Mouse (Mus musculus): ENCODE data around the gene Chchd3. TPM values are rescaled to one million over a fixed set of nuclear protein-coding genes. Genes with fewer than 3 reads are reported as not detected.
A peak's percentile ranks its signal among the peaks of the same experiment; 100 is the strongest.

Chchd3 gene
- polyA plus RNA-seq (2012; fragmentation: generic; extraction: Trizol): 123 TPM

DNA sequence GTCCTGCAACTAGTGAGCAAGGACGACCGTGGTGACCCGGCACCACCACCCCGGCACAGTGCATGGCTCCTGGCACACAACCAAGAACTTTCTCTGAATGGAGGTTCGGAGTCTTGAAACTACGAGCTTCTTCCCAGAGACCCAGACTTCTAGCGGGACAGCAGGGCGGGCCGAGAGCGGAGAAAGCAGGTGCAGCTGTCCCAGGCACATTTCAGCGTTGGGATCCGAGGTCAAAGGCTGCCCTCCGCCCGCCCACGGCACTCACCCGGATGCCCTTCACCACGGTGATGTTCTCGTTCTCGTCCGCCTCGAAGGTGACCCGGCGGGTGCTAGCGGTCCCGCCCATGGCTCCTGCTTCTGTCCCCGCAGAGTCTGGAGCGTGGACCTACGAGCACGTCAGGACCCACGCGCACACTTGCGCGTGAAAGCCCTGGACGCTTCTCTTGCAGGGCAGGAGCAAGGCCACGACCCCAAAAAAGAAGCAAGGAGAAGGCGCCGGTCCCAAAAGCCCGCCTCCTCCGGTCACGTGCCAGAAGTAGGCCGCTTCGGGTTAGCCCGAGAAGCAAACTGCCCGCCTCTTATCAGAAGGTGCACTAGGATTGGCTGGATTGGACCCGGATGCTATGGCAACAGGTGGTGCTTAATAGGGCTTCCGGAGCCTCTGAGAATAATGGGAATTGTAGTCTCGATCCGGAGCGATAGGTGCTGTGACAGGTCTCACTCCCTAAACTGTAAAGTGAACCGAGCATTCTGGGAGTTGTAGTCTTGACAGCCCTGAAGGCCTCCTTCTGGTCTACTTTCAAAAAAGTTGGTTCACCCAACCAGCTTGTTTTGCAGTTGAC, at the start of gene Chchd3:
TSS of gene Chchd3 (minus strand) at position 526 of the 842 bp plus-strand sequence.
- peaks cover under 1% of the 10 kb centered on the region for H3K36me3 ChIP-seq (ENCODE audit: control insufficient read depth, insufficient read depth)
- H3K4me3 ChIP-seq: peak within 1 kb of the TSS; percentile 89
- peaks cover 51% of the 10 kb centered on the region for H3K79me2 ChIP-seq (ENCODE audit: control insufficient read depth, insufficient read depth)
- no peaks in the 10 kb centered on the region for H3K27me3 ChIP-seq (ENCODE audit: control insufficient read depth, insufficient read depth, insufficient read length)
- peak within 1 kb of the TSS; percentile 82 for H3K4me2 ChIP-seq (ENCODE audit: low read depth)
- peak within 1 kb of the TSS; percentile 61 for H3ac ChIP-seq (ENCODE audit: control insufficient read depth, insufficient read length)
- no peak for TF ChIP-seq MAX (IDR thresholded peaks at IDR 0.05; ENCODE audit: low read depth)
- TF ChIP-seq POLR2AphosphoS2 (IDR thresholded peaks at IDR 0.05; ENCODE audit: insufficient read length, low read depth): peak; percentile 36
- peak; percentile 18 for TF ChIP-seq E2F4 (IDR thresholded peaks at IDR 0.05; ENCODE audit: insufficient read depth)
- peak; percentile 99 for TF ChIP-seq USF1 (IDR thresholded peaks at IDR 0.05; ENCODE audit: low read depth)
- peak in 2 of 3 experiments; percentile 62 to 81 for TF ChIP-seq MYOG (IDR thresholded peaks at IDR 0.05; ENCODE audit: control insufficient read depth in 1 of 3, insufficient read depth in 1 of 3, insufficient read length in 2 of 3, low read depth in 2 of 3)
- TF ChIP-seq MYOD1 (IDR thresholded peaks at IDR 0.05; ENCODE audit: control insufficient read depth in 1 of 3, insufficient read length in 2 of 3, low read depth in 2 of 3): peak in 2 of 3 experiments; percentile 73 to 90
- peak; percentile 60 for TF ChIP-seq POLR2A (IDR thresholded peaks at IDR 0.05; ENCODE audit: insufficient read length, low read depth)
- TF ChIP-seq REST (IDR thresholded peaks at IDR 0.05; ENCODE audit: insufficient read depth, insufficient read length): no peak

GRCm38 (mm10) chr6:33104661-33105060, 44.6 kb upstream of the Chchd3 start:
- H3K4me2 ChIP-seq (ENCODE audit: low read depth): no peak overlapping the region
- no peak overlapping the region for H3ac ChIP-seq (ENCODE audit: control insufficient read depth, insufficient read length)
- no peaks in the 10 kb centered on the region for H3K27me3 ChIP-seq (ENCODE audit: control insufficient read depth, insufficient read depth, insufficient read length)
- no peak for TF ChIP-seq TCF3 (IDR thresholded peaks at IDR 0.05; ENCODE audit: insufficient read length, low read depth)
- TF ChIP-seq E2F4 (IDR thresholded peaks at IDR 0.05; ENCODE audit: insufficient read depth): no peak
- TF ChIP-seq CEBPB (IDR thresholded peaks at IDR 0.05; ENCODE audit: insufficient read depth, poor library complexity, severe bottlenecking): no peak
- TF ChIP-seq MAX (IDR thresholded peaks at IDR 0.05; ENCODE audit: low read depth): no peak
- no peak for TF ChIP-seq TCF12 (IDR thresholded peaks at IDR 0.05; ENCODE audit: insufficient read depth, poor library complexity, severe bottlenecking)
- no peak for TF ChIP-seq POLR2A (IDR thresholded peaks at IDR 0.05; ENCODE audit: insufficient read length, low read depth)
- no peak for TF ChIP-seq POLR2AphosphoS2 (IDR thresholded peaks at IDR 0.05; ENCODE audit: insufficient read length, low read depth)
- TF ChIP-seq SRF (IDR thresholded peaks at IDR 0.05; ENCODE audit: control insufficient read depth, insufficient read length, low read depth): no peak
- TF ChIP-seq USF1 (IDR thresholded peaks at IDR 0.05; ENCODE audit: low read depth): no peak
- no peak for TF ChIP-seq REST (IDR thresholded peaks at IDR 0.05; ENCODE audit: insufficient read depth, insufficient read length)
- no peaks in the 10 kb centered on the region for H3K36me3 ChIP-seq (ENCODE audit: control insufficient read depth, insufficient read depth)
- no peak overlapping the region for H3K4me3 ChIP-seq
- H3K79me2 ChIP-seq (ENCODE audit: control insufficient read depth, insufficient read depth): no peaks in the 10 kb centered on the region

- TF ChIP-seq POLR2A (IDR thresholded peaks at IDR 0.05; ENCODE audit: insufficient read length, low read depth) (no peak), SRF (IDR thresholded peaks at IDR 0.05; ENCODE audit: control insufficient read depth, insufficient read length, low read depth) (no peak), CEBPB (IDR thresholded peaks at IDR 0.05; ENCODE audit: insufficient read depth, poor library complexity, severe bottlenecking) (no peak), E2F4 (IDR thresholded peaks at IDR 0.05; ENCODE audit: insufficient read depth) (no peak), REST (IDR thresholded peaks at IDR 0.05; ENCODE audit: insufficient read depth, insufficient read length) (no peak), MYOD1 (IDR thresholded peaks at IDR 0.05; ENCODE audit: control insufficient read depth in 1 of 3, insufficient read length in 2 of 3, low read depth in 2 of 3) (no peak), MAX (IDR thresholded peaks at IDR 0.05; ENCODE audit: low read depth) (no peak), USF1 (IDR thresholded peaks at IDR 0.05; ENCODE audit: low read depth) (no peak), TCF3 (IDR thresholded peaks at IDR 0.05; ENCODE audit: insufficient read length, low read depth) (no peak), TCF12 (IDR thresholded peaks at IDR 0.05; ENCODE audit: insufficient read depth, poor library complexity, severe bottlenecking) (no peak), POLR2AphosphoS2 (IDR thresholded peaks at IDR 0.05; ENCODE audit: insufficient read length, low read depth) (no peak), MYOG (IDR thresholded peaks at IDR 0.05; ENCODE audit: control insufficient read depth in 1 of 3, insufficient read depth in 1 of 3, insufficient read length in 2 of 3, low read depth in 2 of 3) (no peak)
- H3K79me2 ChIP-seq (ENCODE audit: control insufficient read depth, insufficient read depth): no peaks in the 10 kb centered on the region
- no peaks in the 10 kb centered on the region for H3K36me3 ChIP-seq (ENCODE audit: control insufficient read depth, insufficient read depth)
- H3K4me3 ChIP-seq: no peak overlapping the region
- no peak overlapping the region for H3K4me2 ChIP-seq (ENCODE audit: low read depth)
- no peak overlapping the region for H3ac ChIP-seq (ENCODE audit: control insufficient read depth, insufficient read length)
- H3K27me3 ChIP-seq (ENCODE audit: control insufficient read depth, insufficient read depth, insufficient read length): no peaks in the 10 kb centered on the region
Measured at GRCm38 (mm10) chr6:33098903-33099302, 38.8 kb upstream of the Chchd3 start.

DNA sequence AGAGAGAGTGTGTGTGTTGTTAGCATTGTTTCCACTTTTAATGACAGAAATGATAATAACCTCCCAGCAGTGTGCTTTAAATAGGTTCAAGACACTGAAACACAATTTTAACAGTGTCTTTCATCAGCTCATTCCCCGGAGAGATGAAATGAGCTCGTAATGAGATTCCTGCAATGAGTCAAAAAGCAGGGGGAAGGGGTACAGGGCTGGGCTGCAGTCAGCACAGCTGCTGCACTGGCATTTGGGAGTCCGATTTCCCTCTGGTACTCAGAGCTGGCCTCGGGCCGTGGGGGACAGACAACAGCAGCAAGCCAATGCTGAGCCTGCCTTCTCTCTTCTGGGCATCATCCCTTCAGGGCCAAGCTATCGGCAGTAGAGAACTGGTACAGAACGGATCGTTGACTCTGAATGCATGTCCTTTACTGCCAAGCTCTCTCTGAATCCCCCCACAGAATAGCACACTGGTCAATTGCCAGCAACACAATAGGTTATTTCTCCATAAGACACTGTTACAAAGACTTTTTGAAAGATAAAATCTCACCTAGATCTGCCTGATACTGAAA, 34.7 kb upstream of the Chchd3 start:
- TF ChIP-seq CEBPB (IDR thresholded peaks at IDR 0.05; ENCODE audit: insufficient read depth, poor library complexity, severe bottlenecking) (no peak), TCF12 (IDR thresholded peaks at IDR 0.05; ENCODE audit: insufficient read depth, poor library complexity, severe bottlenecking) (peak; percentile 26), POLR2AphosphoS2 (IDR thresholded peaks at IDR 0.05; ENCODE audit: insufficient read length, low read depth) (no peak), POLR2A (IDR thresholded peaks at IDR 0.05; ENCODE audit: insufficient read length, low read depth) (peak; percentile 34), TCF3 (IDR thresholded peaks at IDR 0.05; ENCODE audit: insufficient read length, low read depth) (no peak), MYOD1 (IDR thresholded peaks at IDR 0.05; ENCODE audit: control insufficient read depth in 1 of 3, insufficient read length in 2 of 3, low read depth in 2 of 3) (peak in 2 of 3 experiments; percentile 49 to 82), MYOG (IDR thresholded peaks at IDR 0.05; ENCODE audit: control insufficient read depth in 1 of 3, insufficient read depth in 1 of 3, insufficient read length in 2 of 3, low read depth in 2 of 3) (peak in 2 of 3 experiments; percentile 44 to 86)
- Histone ChIP-seq H3K27me3 (ENCODE audit: control insufficient read depth, insufficient read depth, insufficient read length) (no peaks in the 10 kb centered on the region), H3K36me3 (ENCODE audit: control insufficient read depth, insufficient read depth) (no peaks in the 10 kb centered on the region), H3K4me2 (ENCODE audit: low read depth) (peak overlapping the region; percentile 51), H3K4me3 (no peak overlapping the region), H3K79me2 (ENCODE audit: control insufficient read depth, insufficient read depth) (no peaks in the 10 kb centered on the region), H3ac (ENCODE audit: control insufficient read depth, insufficient read length) (no peak overlapping the region)
